Mouse (Mus musculus) heart, postnatal 0 days (tissue): ENCODE data around the gene Nudt8.
"Not testable (repeated sequence)": the region's sequence is repeated elsewhere in the genome, so short reads cannot be mapped to it uniquely, and the experiment has no call there.

ENCODE experiments used
- CTCF ChIP-seq: IDR thresholded peaks from 2 replicates; pipeline ENCODE4 v1.5.1; 2016; ENCODE audit warnings: antibody characterized with exemption, control low read depth, low read depth
- EP300 ChIP-seq: IDR thresholded peaks from 2 replicates; pipeline ENCODE4 v1.6.1; 2016; ENCODE audit warnings: antibody characterized with exemption, low read depth

- TF ChIP-seq CTCF, EP300: not testable (repeated sequence)
Observed at GRCm38 (mm10) chr19:3974608-3975007, 25.8 kb upstream of the Nudt8 start.
